Mouse (Mus musculus) layer of hippocampus, postnatal 36 days (tissue): ENCODE data around the gene Olfr1126. TPM values are rescaled to one million over a fixed set of nuclear protein-coding genes. Genes with fewer than 3 reads are reported as not detected.
"Not testable (repeated sequence)": the region's sequence is repeated elsewhere in the genome, so short reads cannot be mapped to it uniquely, and the experiment has no call there.

Experiments used
- DNase-seq, 2 experiments: peaks; one replicate each; pipeline ENCODE4 v3.0.0; 2022
- total RNA-seq, 2 experiments: library from RNA; stranded (reverse); gene quantifications; 2 replicates each; pipeline ENCODE4 v1.2.3; 2021

The Olfr1126 gene
- not detected for total RNA-seq

DNA sequence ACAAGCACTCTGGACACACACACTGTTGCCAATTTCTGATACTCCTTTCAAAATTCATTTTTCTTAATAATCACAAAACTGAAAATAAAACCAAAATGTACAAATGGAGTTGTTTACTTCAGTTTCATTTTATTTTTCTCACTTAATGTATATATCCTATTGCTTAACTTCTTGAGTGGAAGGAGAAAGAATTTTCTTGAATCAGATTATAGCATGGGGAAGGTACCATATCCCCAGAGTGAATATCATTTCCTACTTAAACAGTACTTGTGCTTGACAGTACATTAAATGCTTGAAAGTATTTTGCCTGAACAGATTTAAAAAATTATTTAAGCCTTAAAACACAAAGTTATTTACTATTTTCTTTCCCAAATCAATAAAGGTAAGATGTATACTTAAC is at the start of gene Olfr1126:
Gene Olfr1126, plus strand, starts transcription at position 301 of the 400 bp plus-strand sequence.
- DNase-seq: no peak

DNA sequence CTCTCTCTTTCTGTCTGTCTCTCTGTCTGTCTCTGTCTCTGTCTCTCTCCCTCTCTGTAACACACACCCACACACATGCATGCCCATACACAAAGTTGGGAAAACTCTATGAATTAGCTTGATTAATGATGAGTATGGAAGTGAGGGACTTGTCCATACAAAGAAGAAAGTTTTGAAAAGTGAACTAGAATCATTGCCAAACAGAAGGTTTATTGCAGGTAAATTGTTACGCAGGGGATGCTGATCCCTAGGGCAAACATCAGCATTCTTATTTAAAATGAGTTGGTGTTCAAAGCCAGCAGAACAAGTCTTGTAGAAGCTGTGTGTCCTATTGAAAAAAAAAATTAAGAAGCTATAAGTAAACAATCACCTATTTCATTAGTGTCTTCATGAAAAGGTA is 37.4 kb upstream of the Olfr1126 start, which contains the start of gene Olfr1123:
Gene Olfr1123, plus strand, starts transcription at position 301 of the 400 bp plus-strand sequence.
- no peak for DNase-seq

DNA sequence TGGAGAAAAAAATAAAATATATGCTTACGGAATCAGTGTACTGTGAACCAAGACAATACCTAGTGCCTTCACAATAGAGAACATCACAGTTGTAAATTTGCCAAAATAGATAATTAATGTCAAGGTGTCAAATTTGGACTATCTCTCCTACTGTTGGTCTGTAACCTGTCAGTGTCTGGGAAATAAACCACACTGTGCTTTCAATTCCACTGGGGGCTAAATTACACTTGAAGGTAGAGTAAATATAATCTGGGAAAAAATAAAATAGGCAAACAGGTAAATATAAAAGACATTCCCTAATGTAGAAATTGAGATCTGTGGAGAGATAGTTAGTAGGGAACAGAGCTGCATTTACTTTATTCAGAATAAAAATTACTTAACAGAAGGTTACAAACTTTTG is 23.8 kb upstream of the Olfr1126 start, which contains the start of gene Olfr1124:
Gene Olfr1124, plus strand, starts transcription at position 301 of the 400 bp plus-strand sequence.
- DNase-seq: no peak

DNA sequence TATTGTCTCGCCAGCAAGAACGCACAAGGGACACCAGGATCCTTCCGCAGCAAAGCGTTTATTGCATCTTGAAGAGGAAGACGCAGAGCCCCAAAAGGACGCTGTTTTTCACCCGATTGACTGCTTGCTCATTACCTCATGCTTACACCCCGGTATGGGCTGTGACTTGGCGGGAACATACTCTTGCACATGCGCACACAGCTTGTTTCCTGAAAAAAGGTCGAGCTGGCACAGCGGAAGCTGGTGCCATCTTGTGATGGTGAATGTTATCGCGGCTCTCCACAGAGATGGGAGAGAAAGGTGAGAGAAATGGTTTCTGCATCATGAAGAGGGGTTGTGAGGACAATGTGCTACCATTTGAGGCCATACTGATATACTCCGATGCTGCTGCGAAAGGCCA is 16.0 kb upstream of the Olfr1126 start:
- DNase-seq: no peak

DNA sequence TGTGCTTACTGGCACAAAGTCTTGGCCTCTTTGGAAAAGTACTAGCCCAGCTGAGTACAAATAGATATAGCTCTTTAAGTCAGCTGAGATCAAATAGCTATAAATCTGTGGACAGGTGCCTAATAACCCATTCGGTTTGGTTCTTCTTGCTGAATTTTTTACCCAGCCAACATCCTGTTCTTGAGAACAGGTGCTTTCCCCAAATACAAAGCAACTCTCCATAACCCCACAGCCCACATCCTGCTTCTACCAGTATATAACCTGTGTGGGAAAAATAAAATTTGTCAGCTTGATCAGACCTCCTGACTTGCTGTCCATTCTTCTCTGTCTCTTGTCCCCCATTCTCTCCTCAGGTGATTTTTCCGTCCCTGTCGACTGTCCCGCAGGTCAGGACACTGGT is 8.0 kb downstream of the Olfr1126 start:
- DNase-seq: no peak

DNA sequence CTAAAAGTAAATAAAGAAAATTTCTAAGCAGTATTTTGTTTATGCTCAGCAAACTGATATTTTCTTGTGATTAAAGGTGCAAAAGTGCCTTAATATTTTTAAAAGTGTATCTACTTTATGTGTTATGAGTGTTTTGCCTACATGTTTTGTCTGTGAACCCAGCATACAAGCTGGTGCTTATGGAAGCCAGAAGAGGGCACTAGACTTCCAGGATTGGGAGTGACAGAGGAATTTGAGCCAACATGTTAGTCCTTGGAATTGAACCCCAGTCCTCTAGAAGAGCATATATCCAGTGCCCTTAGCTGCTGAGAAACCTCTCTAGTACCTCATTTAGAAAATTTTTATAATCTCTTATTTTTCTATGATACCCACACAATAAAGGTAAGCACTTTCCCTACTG is 26.4 kb downstream of the Olfr1126 start:
- DNase-seq: no peak

DNA sequence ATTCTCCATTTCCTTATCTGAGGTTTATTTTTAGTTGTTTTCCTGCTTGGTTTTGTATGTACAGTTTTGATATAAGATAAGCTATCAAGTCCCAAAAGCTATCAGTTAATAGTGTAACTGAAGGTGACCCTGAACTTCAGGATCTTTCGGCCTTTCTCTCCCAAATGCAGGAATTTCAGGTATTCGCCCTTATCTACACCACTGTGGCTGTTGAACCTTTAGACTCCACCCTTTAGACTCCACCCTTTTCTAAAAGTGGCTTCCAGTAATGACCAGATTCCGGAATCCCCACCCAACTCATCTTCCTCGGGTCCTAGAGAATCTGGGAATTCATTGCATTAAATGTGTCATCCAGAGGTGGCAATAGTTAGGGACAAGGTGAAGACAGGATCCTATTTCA is 27.4 kb downstream of the Olfr1126 start:
- no peak for DNase-seq

DNA sequence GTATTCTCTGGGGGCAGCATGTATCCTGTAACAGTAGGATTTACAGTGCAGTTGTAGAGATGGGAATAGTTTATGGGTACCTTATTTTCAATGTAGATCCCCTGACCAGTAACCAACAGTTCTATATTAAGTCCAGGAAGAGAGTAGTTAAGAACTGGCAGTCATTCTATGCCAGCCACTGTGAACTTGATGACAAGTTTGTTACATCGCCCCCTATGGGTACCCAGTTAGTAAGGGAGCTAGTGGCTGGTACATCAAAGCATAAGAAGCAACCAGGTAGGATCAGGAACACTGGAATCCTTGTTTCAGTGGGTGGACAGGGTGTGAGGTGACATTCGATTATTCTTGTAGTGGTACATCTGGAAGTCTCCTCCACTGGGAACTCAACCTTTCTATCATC is 28.5 kb downstream of the Olfr1126 start:
- DNase-seq: no peak

DNA sequence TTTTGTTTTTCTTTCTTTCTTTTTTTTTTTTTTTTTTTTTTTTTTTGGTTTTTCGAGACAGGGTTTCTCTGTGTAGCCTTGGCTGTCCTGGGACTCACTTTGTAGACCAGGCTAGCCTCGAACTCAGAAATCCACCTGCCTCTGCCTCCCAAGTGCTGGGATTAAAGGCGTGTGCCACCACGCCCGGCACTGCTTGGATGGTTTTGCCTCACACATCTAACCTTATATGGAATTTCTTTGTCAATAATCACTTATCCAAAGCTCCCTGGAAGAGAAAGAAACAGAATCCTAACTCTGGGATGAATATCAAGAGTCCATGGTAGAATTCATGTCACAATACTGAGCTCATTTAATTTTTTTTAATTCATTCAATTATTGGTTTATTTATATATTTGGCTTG is 43.2 kb downstream of the Olfr1126 start, which contains the start of gene Pramel7:
Gene Pramel7, minus strand, starts transcription at position 101 of the 400 bp plus-strand sequence.
- DNase-seq: not testable (repeated sequence)

DNA sequence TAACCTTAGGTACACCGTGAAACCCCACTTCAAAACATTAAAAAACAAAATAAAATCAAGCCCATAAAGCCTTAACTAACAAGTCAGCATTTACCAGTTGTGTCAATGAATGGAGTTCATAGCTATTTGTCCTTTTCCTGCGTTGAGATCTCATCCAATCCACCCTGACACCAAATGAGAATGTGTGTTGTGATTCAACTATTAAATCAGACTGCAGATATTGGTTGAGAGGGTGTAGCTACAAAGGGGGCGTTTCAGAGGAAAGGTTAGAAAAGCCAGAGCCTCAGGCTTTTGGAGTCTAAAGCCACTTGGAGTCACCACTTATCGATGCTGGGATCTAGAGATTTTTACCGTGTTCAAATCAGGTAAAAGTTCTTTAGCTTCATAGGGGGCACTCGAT is 52.5 kb downstream of the Olfr1126 start, which contains the start of gene Pramel6:
Gene Pramel6, plus strand, starts transcription at position 301 of the 400 bp plus-strand sequence.
- no peak for DNase-seq

Other genes starting within 250 kb of the Olfr1126 start
- gene Olfr1113, start 245.0 kb upstream of the Olfr1126 start, total RNA-seq: not detected
- not detected for gene Olfr1115, start 205.9 kb upstream of the Olfr1126 start, total RNA-seq
- not detected for gene Olfr1116, start 186.4 kb upstream of the Olfr1126 start, total RNA-seq
- gene Olfr1118, start 146.4 kb upstream of the Olfr1126 start, total RNA-seq: not detected
- gene Olfr1120, start 99.1 kb upstream of the Olfr1126 start, total RNA-seq: not detected
- not detected for gene Olfr1121, start 84.1 kb upstream of the Olfr1126 start, total RNA-seq
- not detected for gene Olfr1122, start 68.1 kb upstream of the Olfr1126 start, total RNA-seq
- gene Olfr1123, start 37.3 kb upstream of the Olfr1126 start, total RNA-seq: not detected
- gene Olfr1124, start 23.7 kb upstream of the Olfr1126 start, total RNA-seq: not detected
- gene Pramel7, start 43.1 kb downstream of the Olfr1126 start, total RNA-seq: not detected
- not detected for gene Pramel6, start 52.6 kb downstream of the Olfr1126 start, total RNA-seq
- not detected for gene Olfr153, start 77.8 kb downstream of the Olfr1126 start, total RNA-seq
- not detected for gene Olfr1128, start 91.6 kb downstream of the Olfr1126 start, total RNA-seq
- gene Olfr1129, start 119.9 kb downstream of the Olfr1126 start, total RNA-seq: not detected
- gene Olfr1130, start 152.2 kb downstream of the Olfr1126 start, total RNA-seq: not detected
- gene Olfr1131, start 173.1 kb downstream of the Olfr1126 start, total RNA-seq: not detected
- gene Olfr1132, start 183.6 kb downstream of the Olfr1126 start, total RNA-seq: not detected
- not detected for gene Olfr1133, start 193.4 kb downstream of the Olfr1126 start, total RNA-seq
- not detected for gene Olfr1134, start 204.5 kb downstream of the Olfr1126 start, total RNA-seq
- not detected for gene Olfr1135, start 219.7 kb downstream of the Olfr1126 start, total RNA-seq
- gene Olfr1136, start 240.0 kb downstream of the Olfr1126 start, total RNA-seq: not detected